Mouse (Mus musculus) spleen, adult 18-20 months (tissue): ENCODE measurements around the gene Smarcd1.
A peak's percentile ranks its signal among the peaks of the same experiment; 100 is the strongest.
"Not testable (repeated sequence)": the region's sequence is repeated elsewhere in the genome, so short reads cannot be mapped to it uniquely, and the experiment has no call there.

ENCODE experiments used
- DNase-seq, 2 experiments: peaks; one replicate each; pipeline ENCODE4 v3.0.0; 2022; ENCODE audit warnings: mixed read lengths in 2 of 2

Gene Smarcd1

GRCm38 (mm10) chr15:99715982-99716746 lies 14.2 kb downstream of the Smarcd1 start:
- DNase-seq, result no peak

GRCm38 (mm10) chr15:99716814-99717213 lies 14.9 kb downstream of the Smarcd1 start:
- no peak for DNase-seq

- no peak for DNase-seq
These were observed 15.7 kb downstream of the Smarcd1 start, which contains the start of gene Gpd1 for GRCm38 (mm10) chr15:99717386-99718334. Gene Gpd1 (plus strand): TSS chr15:99717515.

- DNase-seq, result no peak
These were observed 16.6 kb downstream of the Smarcd1 start for GRCm38 (mm10) chr15:99718461-99719021.

- DNase-seq, result no peak
These were observed 17.9 kb downstream of the Smarcd1 start for GRCm38 (mm10) chr15:99719865-99720264.

GRCm38 (mm10) chr15:99721921-99722743 lies 20.2 kb downstream of the Smarcd1 start:
- no peak for DNase-seq

GRCm38 (mm10) chr15:99723120-99723514 lies 21.2 kb downstream of the Smarcd1 start:
- DNase-seq, result no peak

- peak in 1 of 2 experiments; percentile 22 for DNase-seq
These were observed 21.8 kb downstream of the Smarcd1 start for GRCm38 (mm10) chr15:99723515-99724291.

- DNase-seq, result peak; percentile 22 to 31
These were observed 22.5 kb downstream of the Smarcd1 start for GRCm38 (mm10) chr15:99724292-99725021.

GRCm38 (mm10) chr15:99725341-99726155 lies 23.6 kb downstream of the Smarcd1 start, which contains the start of gene Cox14:
Gene Cox14 (plus strand): TSS chr15:99725618.
- DNase-seq, result peak; percentile 88 to 90

- DNase-seq, result no peak
These were observed 24.6 kb downstream of the Smarcd1 start for GRCm38 (mm10) chr15:99726549-99726948.

- not testable (repeated sequence) for DNase-seq
These were observed 25.1 kb downstream of the Smarcd1 start for GRCm38 (mm10) chr15:99727039-99727438.

GRCm38 (mm10) chr15:99727525-99727924 lies 25.6 kb downstream of the Smarcd1 start:
- no peak for DNase-seq

GRCm38 (mm10) chr15:99728211-99728610 lies 26.3 kb downstream of the Smarcd1 start:
- DNase-seq, result no peak

GRCm38 (mm10) chr15:99729056-99729783 lies 27.3 kb downstream of the Smarcd1 start:
- DNase-seq, result no peak

GRCm38 (mm10) chr15:99731167-99731566 lies 29.2 kb downstream of the Smarcd1 start:
- no peak for DNase-seq

GRCm38 (mm10) chr15:99731678-99732077 lies 29.7 kb downstream of the Smarcd1 start:
- DNase-seq, result no peak

GRCm38 (mm10) chr15:99733186-99733585 lies 31.3 kb downstream of the Smarcd1 start:
- DNase-seq, result no peak

- DNase-seq, result peak; percentile 100
These were observed 33.7 kb downstream of the Smarcd1 start for GRCm38 (mm10) chr15:99735631-99736030.
